Mouse (Mus musculus): ENCODE measurements around the gene Myo15b.

The Myo15b gene

GRCm38 (mm10) chr11:115875935-115876334 is 17.7 kb downstream of the Myo15b start:
- DNase-seq: no peak

- no peak for DNase-seq
These were observed 18.2 kb downstream of the Myo15b start for GRCm38 (mm10) chr11:115876438-115876837.

- peak; percentile 47 to 66 for DNase-seq
These were observed 19.1 kb downstream of the Myo15b start for GRCm38 (mm10) chr11:115877174-115877755.

- peak; percentile 24 to 38 for DNase-seq
These were observed 19.9 kb downstream of the Myo15b start for GRCm38 (mm10) chr11:115878071-115878470.

GRCm38 (mm10) chr11:115881002-115881401 is 22.8 kb downstream of the Myo15b start:
- DNase-seq: peak; percentile 48 to 49

GRCm38 (mm10) chr11:115883251-115883650 is 25.0 kb downstream of the Myo15b start:
- DNase-seq: no peak

- no peak for DNase-seq
These were observed 26.2 kb downstream of the Myo15b start for GRCm38 (mm10) chr11:115884361-115884760.

GRCm38 (mm10) chr11:115885281-115885680 is 27.1 kb downstream of the Myo15b start:
- DNase-seq: no peak

- no peak for DNase-seq
These were observed 28.2 kb downstream of the Myo15b start for GRCm38 (mm10) chr11:115886446-115886845.

- no peak for DNase-seq
These were observed 29.8 kb downstream of the Myo15b start for GRCm38 (mm10) chr11:115888020-115888419.

- no peak for DNase-seq
These were observed 31.0 kb downstream of the Myo15b start for GRCm38 (mm10) chr11:115889159-115889558.

- DNase-seq: no peak
These were observed 34.0 kb downstream of the Myo15b start for GRCm38 (mm10) chr11:115892213-115892612.

- no peak for DNase-seq
These were observed 34.9 kb downstream of the Myo15b start for GRCm38 (mm10) chr11:115893071-115893470.

- DNase-seq: peak in 1 of 2 experiments; percentile 50
These were observed 36.7 kb downstream of the Myo15b start for GRCm38 (mm10) chr11:115894755-115895520.

- DNase-seq: no peak
These were observed 40.2 kb downstream of the Myo15b start for GRCm38 (mm10) chr11:115898446-115898845.

GRCm38 (mm10) chr11:115898886-115899285 is 40.7 kb downstream of the Myo15b start:
- DNase-seq: peak; percentile 63 to 73

GRCm38 (mm10) chr11:115899486-115900266 is 41.5 kb downstream of the Myo15b start, which contains the start of gene Smim5:
TSS of gene Smim5 (plus strand) at chr11:115899966.
- peak; percentile 73 to 83 for DNase-seq

GRCm38 (mm10) chr11:115900561-115901337 is 42.5 kb downstream of the Myo15b start:
- DNase-seq: no peak

GRCm38 (mm10) chr11:115901338-115902161 is 43.3 kb downstream of the Myo15b start:
- DNase-seq: no peak

- DNase-seq: no peak
These were observed 44.0 kb downstream of the Myo15b start for GRCm38 (mm10) chr11:115902177-115902576.

- DNase-seq: peak; percentile 48 to 61
These were observed 44.6 kb downstream of the Myo15b start for GRCm38 (mm10) chr11:115902831-115903230.
